Mouse (Mus musculus): ENCODE measurements around the gene Exosc1. TPM values are rescaled to one million over a fixed set of nuclear protein-coding genes. Genes with fewer than 3 reads are reported as not detected.

Gene Exosc1
- 10 to 100 TPM; 53.8 to 57.0 TPM for total RNA-seq (2023)

GRCm38 (mm10) chr19:41933179-41934086, at the start of gene Exosc1, which contains the start of gene Zdhhc16:
Exosc1 (minus strand) TSS chr19:41933423.
Zdhhc16 (plus strand) TSS chr19:41933480.

GRCm38 (mm10) chr19:41981595-41981927, 48.3 kb upstream of the Exosc1 start, which contains the start of gene Ubtd1:
Ubtd1 (plus strand) TSS chr19:41981763.

GRCm38 (mm10) chr19:41980819-41981594, 47.8 kb upstream of the Exosc1 start, which contains the start of gene Mms19:
Mms19 (minus strand) TSS chr19:41981157.

GRCm38 (mm10) chr19:41911178-41912073, 21.8 kb downstream of the Exosc1 start, which contains the start of gene Pgam1:
Pgam1 (plus strand) TSS chr19:41911923.

GRCm38 (mm10) chr19:41895460-41896318, 37.5 kb downstream of the Exosc1 start, which contains the start of gene Rrp12:
Rrp12 (minus strand) TSS chr19:41896173.

Other genes with a start within 250 kb of the Exosc1 start
- gene Slit1, start 189.8 kb downstream of the Exosc1 start, total RNA-seq (2023) = under 1 TPM; 0.21 to 0.41 TPM
- 1 to 10 TPM; 3.2 to 3.4 TPM for gene Arhgap19, start 131.4 kb downstream of the Exosc1 start, total RNA-seq (2023)
- 10 to 100 TPM; 30.6 to 34.9 TPM for gene Frat1, start 103.5 kb downstream of the Exosc1 start, total RNA-seq (2023)
- gene Frat2, start 85.3 kb downstream of the Exosc1 start, total RNA-seq (2023) = 10 to 100 TPM; 38.2 to 44.8 TPM
- gene Rrp12, start 37.2 kb downstream of the Exosc1 start, total RNA-seq (2023) = 10 to 100 TPM; 25.6 to 27.8 TPM
- 100 to 1,000 TPM; 102 to 106 TPM for gene Pgam1, start 21.5 kb downstream of the Exosc1 start, total RNA-seq (2023)
- gene Zdhhc16, start 57 bp upstream of the Exosc1 start, total RNA-seq (2023) = 10 to 100 TPM; 40.3 to 41.5 TPM
- gene Mms19, start 47.7 kb upstream of the Exosc1 start, total RNA-seq (2023) = 100 to 1,000 TPM in 1 of 2 experiments, 10 to 100 TPM in 1; 79.2 to 111 TPM
- 1 to 10 TPM; 8.8 to 9.3 TPM for gene Ubtd1, start 48.3 kb upstream of the Exosc1 start, total RNA-seq (2023)
- gene Ankrd2, start 102.6 kb upstream of the Exosc1 start, total RNA-seq (2023) = not detected
- not detected for gene Hoga1, start 112.2 kb upstream of the Exosc1 start, total RNA-seq (2023)
- not detected for gene 4933411K16Rik, start 118.8 kb upstream of the Exosc1 start, total RNA-seq (2023)
- gene Morn4, start 152.9 kb upstream of the Exosc1 start, total RNA-seq (2023) = under 1 TPM in 1 of 2 experiments, not detected in 1; 0.29 TPM
- 10 to 100 TPM; 40.8 to 42.0 TPM for gene Pi4k2a, start 157.0 kb upstream of the Exosc1 start, total RNA-seq (2023)
- gene Avpi1, start 195.6 kb upstream of the Exosc1 start, total RNA-seq (2023) = 1 to 10 TPM; 1.1 to 4.1 TPM
- 1 to 10 TPM in 1 of 2 experiments, under 1 TPM in 1; 0.77 to 1.2 TPM for gene Marveld1, start 214.0 kb upstream of the Exosc1 start, total RNA-seq (2023)
- 10 to 100 TPM; 80.3 to 86.8 TPM for gene Zfyve27, start 230.5 kb upstream of the Exosc1 start, total RNA-seq (2023)

All from B cell, adult 67 days (primary cell).